ENCODE assay signal across 35 mouse cellular contexts in the genomic region with DNA sequence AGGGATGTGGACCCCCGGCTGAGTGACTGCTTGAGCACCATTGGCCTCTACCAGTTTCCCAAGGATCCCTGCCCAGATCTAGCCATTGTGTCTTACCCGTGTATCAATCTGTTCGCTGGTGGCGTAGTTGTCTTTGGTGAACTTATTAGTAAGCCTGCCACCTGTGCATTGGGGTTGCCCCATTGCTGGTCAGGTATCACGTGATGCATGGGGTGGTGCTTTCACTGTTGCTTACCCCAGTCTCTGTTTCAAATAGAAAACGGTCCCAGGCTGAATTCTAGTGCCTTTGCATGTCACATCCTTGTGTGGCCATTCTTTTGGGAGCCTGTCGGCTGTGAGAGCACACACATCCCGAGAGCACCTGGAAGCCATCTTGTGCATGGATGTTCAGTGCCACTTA.
"Had no signal": no experiment of that assay in that cellular context is flagged by ENCODE, and none has a peak within 500 bp of the region (broad histone marks: within the 10 kb centered on the region; RNA-seq: fewer than 3 reads in every experiment).

No protein-coding gene starts in this region.

- DNase-seq: heart, postnatal 10 days; heart, postnatal 14 days; heart, postnatal 36 days; heart, postnatal 4 days; kidney, adult 11 months; kidney, adult 18-20 months; kidney, adult 2 months; kidney, adult 8-10 months; kidney, adult 9 months; kidney, postnatal 10 days; kidney, postnatal 14 days; kidney, postnatal 25 days; kidney, postnatal 36 days; kidney, postnatal 4 days; layer of hippocampus, adult 9-11 months; layer of hippocampus, postnatal 36 days had no signal

- H3K27ac ChIP-seq: heart, embryonic 10.5 days; heart, embryonic 13.5 days; heart, embryonic 15.5 days; hindbrain, embryonic 10.5 days; hindbrain, embryonic 12.5 days; hindbrain, embryonic 13.5 days; hindbrain, embryonic 15.5 days; hindbrain, postnatal 0 days; intestine, embryonic 15.5 days; kidney, embryonic 15.5 days; kidney, postnatal 0 days; layer of hippocampus, adult 2 months; left cerebral cortex, adult 2 months had no signal

- H3K4me3 ChIP-seq: heart, embryonic 10.5 days; heart, embryonic 12.5 days; heart, embryonic 13.5 days; heart, embryonic 15.5 days; hindbrain, embryonic 10.5 days; hindbrain, embryonic 12.5 days; hindbrain, embryonic 13.5 days; hindbrain, embryonic 15.5 days; intestine, embryonic 15.5 days; kidney, embryonic 15.5 days; layer of hippocampus, adult 2 months; left cerebral cortex, adult 2 months had no signal

- H3K27me3 ChIP-seq: heart, embryonic 12.5 days; heart, embryonic 13.5 days; heart, embryonic 15.5 days; hindbrain, embryonic 12.5 days; hindbrain, embryonic 13.5 days; hindbrain, embryonic 15.5 days; intestine, embryonic 15.5 days; kidney, embryonic 15.5 days had no signal

- H3K4me1 ChIP-seq: hindbrain, embryonic 10.5 days; hindbrain, embryonic 12.5 days; hindbrain, embryonic 13.5 days; intestine, embryonic 15.5 days had no signal

- H3K9me3 ChIP-seq: heart, embryonic 10.5 days; heart, embryonic 12.5 days; heart, embryonic 13.5 days; heart, embryonic 15.5 days; hindbrain, embryonic 10.5 days; hindbrain, embryonic 12.5 days; hindbrain, embryonic 13.5 days; hindbrain, embryonic 15.5 days; intestine, embryonic 15.5 days; kidney, embryonic 15.5 days had no signal

- H3K4me2 ChIP-seq: heart, embryonic 11.5 days; heart, embryonic 12.5 days; heart, embryonic 13.5 days; heart, embryonic 15.5 days; hindbrain, embryonic 12.5 days; hindbrain, embryonic 13.5 days; hindbrain, embryonic 15.5 days; intestine, embryonic 15.5 days; kidney, embryonic 15.5 days had no signal

- ATAC-seq: hindbrain, embryonic 16.5 days; hindbrain, postnatal 0 days; inflammation-experienced regulatory T-cells, adult 6 months; intestine, embryonic 15.5 days; intestine, embryonic 16.5 days; intestine, postnatal 0 days had no signal

- H3K9ac ChIP-seq: heart, embryonic 12.5 days; heart, embryonic 13.5 days; heart, embryonic 15.5 days; hindbrain, embryonic 12.5 days; hindbrain, embryonic 13.5 days; hindbrain, embryonic 15.5 days; intestine, embryonic 15.5 days; kidney, embryonic 15.5 days had no signal
